Mouse (Mus musculus): ENCODE measurements around the gene Synj1. TPM values are rescaled to one million over a fixed set of nuclear protein-coding genes. Genes with fewer than 3 reads are reported as not detected.

The Synj1 gene
- total and polyA plus RNA-seq, 3 experiments: 4.6 to 20.7 (median 8.1) TPM

GRCm38 (mm10) chr16:90917156-90917555 is 94.0 kb downstream of the Synj1 start:
- H3K36me3 ChIP-seq (replicated peaks in 1 of 2; ENCODE audit: control insufficient read depth in 1 of 2, insufficient read depth in 1 of 2, low read length in 1 of 2): no peaks in the 10 kb centered on the region
- in situ Hi-C loops (cut with MboI; ENCODE audit: low pct_ligation_motif_present, low pct_unique_long_range_greater_than_20kb, low sequenced_read_pairs): no loop called here

GRCm38 (mm10) chr16:90916040-90916481 is 95.0 kb downstream of the Synj1 start:
- dilution Hi-C loops (cut with MboI; ENCODE audit: extremely low pct_ligation_motif_present, extremely low pct_unique_long_range_greater_than_20kb, low sequenced_read_pairs): no loop called here

More at GRCm38 (mm10) chr16:90917156-90917555, 94.0 kb downstream of the Synj1 start:
- Histone ChIP-seq H3K4me3 (replicated peaks in 1 of 3; ENCODE audit: low read depth in 2 of 3, low read length in 2 of 3, poor library complexity in 1 of 3) (no peak overlapping the region), H3K27me3 (replicated peaks) (peaks cover 50% of the 10 kb centered on the region), H3K9ac (ENCODE audit: insufficient read depth, low read depth) (no peak overlapping the region), H3K27ac (ENCODE audit: insufficient read depth, low read depth) (no peak overlapping the region), H3K4me1 (ENCODE audit: control insufficient read depth in 1 of 2, insufficient read depth in 2 of 2) (no peaks in the 10 kb centered on the region), H3K4me2 (ENCODE audit: insufficient read depth, low read depth, poor library complexity, severe bottlenecking) (no peak overlapping the region), H3K9me3 (replicated peaks; ENCODE audit: low read length) (peaks cover 19% of the 10 kb centered on the region), H3K79me2 (replicated peaks; ENCODE audit: control insufficient read depth, extremely low read depth, insufficient read depth, poor library complexity, severe bottlenecking) (no peaks in the 10 kb centered on the region)
- DNase-seq (ENCODE audit: extremely low read depth): no peak
- dilution Hi-C loops (cut with MboI; ENCODE audit: extremely low pct_ligation_motif_present, extremely low pct_unique_long_range_greater_than_20kb, low sequenced_read_pairs): no loop called here
- TF ChIP-seq MYC (IDR thresholded peaks at IDR 0.05; ENCODE audit: low read depth, low read length) (no peak), PAX5 (IDR thresholded peaks at IDR 0.05; ENCODE audit: low read length) (no peak), ZC3H11A (IDR thresholded peaks at IDR 0.05; ENCODE audit: low read depth, low read length) (no peak), HCFC1 (IDR thresholded peaks at IDR 0.05; ENCODE audit: low read depth, low read length) (no peak), BHLHE40 (IDR thresholded peaks at IDR 0.05; ENCODE audit: low read depth, low read length) (no peak), IRF4 (IDR thresholded peaks at IDR 0.05; ENCODE audit: low read depth, low read length) (no peak), MAFK (IDR thresholded peaks at IDR 0.05; ENCODE audit: insufficient replicate concordance, low read length) (no peak), NELFE (IDR thresholded peaks at IDR 0.05; ENCODE audit: low read depth, low read length) (no peak)

GRCm38 (mm10) chr16:90911766-90912165 is 99.3 kb downstream of the Synj1 start:
- TF ChIP-seq CHD1 (IDR thresholded peaks at IDR 0.05; ENCODE audit: low read depth, low read length): no peak
- in situ Hi-C loops (cut with MboI; ENCODE audit: low pct_ligation_motif_present, low pct_unique_long_range_greater_than_20kb, low sequenced_read_pairs) (no loop called here), dilution Hi-C loops (cut with MboI; ENCODE audit: extremely low pct_ligation_motif_present, extremely low pct_unique_long_range_greater_than_20kb, low sequenced_read_pairs) (no loop called here)

More at GRCm38 (mm10) chr16:90916040-90916481, 95.0 kb downstream of the Synj1 start:
- Histone ChIP-seq H3K79me2 (replicated peaks; ENCODE audit: control insufficient read depth, extremely low read depth, insufficient read depth, poor library complexity, severe bottlenecking) (no peaks in the 10 kb centered on the region), H3K9ac (ENCODE audit: insufficient read depth, low read depth) (no peak overlapping the region), H3K4me1 (ENCODE audit: control insufficient read depth in 1 of 2, insufficient read depth in 2 of 2) (no peaks in the 10 kb centered on the region), H3K4me3 (replicated peaks in 1 of 3; ENCODE audit: low read depth in 2 of 3, low read length in 2 of 3, poor library complexity in 1 of 3) (no peak overlapping the region), H3K9me3 (replicated peaks; ENCODE audit: low read length) (peaks cover 19% of the 10 kb centered on the region), H3K27me3 (replicated peaks) (peaks cover 61% of the 10 kb centered on the region), H3K27ac (ENCODE audit: insufficient read depth, low read depth) (no peak overlapping the region), H3K4me2 (ENCODE audit: insufficient read depth, low read depth, poor library complexity, severe bottlenecking) (no peak overlapping the region), H3K36me3 (replicated peaks in 1 of 2; ENCODE audit: control insufficient read depth in 1 of 2, insufficient read depth in 1 of 2, low read length in 1 of 2) (no peaks in the 10 kb centered on the region)
- TF ChIP-seq RAD21 (IDR thresholded peaks at IDR 0.05; ENCODE audit: low read depth, low read length): no peak
- no peak for TF ChIP-seq MAFK (IDR thresholded peaks at IDR 0.05; ENCODE audit: insufficient replicate concordance, low read length)
- no peak for TF ChIP-seq MXI1 (IDR thresholded peaks at IDR 0.05; ENCODE audit: low read depth, low read length)
- TF ChIP-seq KAT2A (IDR thresholded peaks at IDR 0.05; ENCODE audit: insufficient replicate concordance, low read length): no peak
- TF ChIP-seq BHLHE40 (IDR thresholded peaks at IDR 0.05; ENCODE audit: low read depth, low read length): no peak
- no peak for TF ChIP-seq ZKSCAN1 (IDR thresholded peaks at IDR 0.05; ENCODE audit: borderline replicate concordance, low read depth, low read length)
- TF ChIP-seq E2F4 (IDR thresholded peaks at IDR 0.05; ENCODE audit: insufficient replicate concordance, low read depth, low read length): no peak
- in situ Hi-C loops (cut with MboI; ENCODE audit: low pct_ligation_motif_present, low pct_unique_long_range_greater_than_20kb, low sequenced_read_pairs): no loop called here
- no peak for DNase-seq (ENCODE audit: extremely low read depth)

More at GRCm38 (mm10) chr16:90911766-90912165, 99.3 kb downstream of the Synj1 start:
- H3K4me2 ChIP-seq (ENCODE audit: insufficient read depth, low read depth, poor library complexity, severe bottlenecking): no peak overlapping the region
- H3K27ac ChIP-seq (ENCODE audit: insufficient read depth, low read depth): no peak overlapping the region
- H3K4me1 ChIP-seq (ENCODE audit: control insufficient read depth in 1 of 2, insufficient read depth in 2 of 2): peaks cover 0 to 14% of the 10 kb centered on the region in 2 experiments; a peak in 3 of 4 replicates
- DNase-seq (ENCODE audit: extremely low read depth): no peak
- no peaks in the 10 kb centered on the region for H3K36me3 ChIP-seq (replicated peaks in 1 of 2; ENCODE audit: control insufficient read depth in 1 of 2, insufficient read depth in 1 of 2, low read length in 1 of 2)
- peaks cover 81% of the 10 kb centered on the region for H3K27me3 ChIP-seq (replicated peaks)
- H3K79me2 ChIP-seq (replicated peaks; ENCODE audit: control insufficient read depth, extremely low read depth, insufficient read depth, poor library complexity, severe bottlenecking): no peaks in the 10 kb centered on the region
- no peak overlapping the region for H3K4me3 ChIP-seq (replicated peaks in 1 of 3; ENCODE audit: low read depth in 2 of 3, low read length in 2 of 3, poor library complexity in 1 of 3)
- no peaks in the 10 kb centered on the region for H3K9me3 ChIP-seq (replicated peaks; ENCODE audit: low read length)
- H3K9ac ChIP-seq (ENCODE audit: insufficient read depth, low read depth): no peak overlapping the region
